Mouse (Mus musculus) stomach, embryonic 15.5 days (tissue): ENCODE measurements at regions not wholly inside any gene's neighbourhood (a gene's known extent, or its start where the extent isn't known, plus 50 kb on each side); places are given as distances from the start of the nearest gene placed in this dataset.

ENCODE experiments used
- ATAC-seq: fragments of 200-750 bp; cut with Nextera tagmentation; 2 replicates; pipeline ENCODE4 v1.8.0; 2017; ENCODE audit warnings: low read depth, moderate number of reproducible peaks, moderate TSS enrichment; ENCODE audit not compliant: insufficient read depth, low FRiP score
- H3K27ac ChIP-seq: fragments of 300-500 bp; sonication (generic); 2 replicates; pipeline ENCODE4 v1.5.1; 2015; ENCODE audit warnings: mild to moderate bottlenecking, inconsistent platforms
- H3K27me3 ChIP-seq: fragments of 300-500 bp; sonication (generic); replicated peaks from 2 replicates; pipeline ENCODE4 v1.6.1; 2015; ENCODE audit warnings: inconsistent platforms
- H3K36me3 ChIP-seq: fragments of 300-500 bp; sonication (generic); 2 replicates; pipeline ENCODE4 v1.6.1; 2015; ENCODE audit warnings: inconsistent platforms
- H3K4me1 ChIP-seq: fragments of 300-500 bp; sonication (generic); 2 replicates; pipeline ENCODE4 v1.6.1; 2015; ENCODE audit warnings: inconsistent platforms
- H3K4me2 ChIP-seq: fragments of 300-500 bp; sonication (generic); 2 replicates; pipeline ENCODE4 v1.6.1; 2015; ENCODE audit warnings: mild to moderate bottlenecking, inconsistent platforms
- H3K4me3 ChIP-seq: fragments of 300-500 bp; sonication (generic); replicated peaks from 2 replicates; pipeline ENCODE4 v1.5.1; 2015; ENCODE audit warnings: inconsistent platforms
- H3K9ac ChIP-seq: fragments of 300-500 bp; sonication (generic); 2 replicates; pipeline ENCODE4 v1.6.1; 2015; ENCODE audit warnings: inconsistent platforms
- H3K9me3 ChIP-seq: fragments of 300-500 bp; sonication (generic); 2 replicates; pipeline ENCODE4 v1.6.1; 2016; ENCODE audit warnings: inconsistent platforms
- WGBS: fragments of 180-500 bp; shearing (Covaris S2); methylation state at CpG from one replicate; pipeline ENCODE4 v1.1.7; 2015; 5-methylcytosine and 5-hydroxymethylcytosine counted together

GRCm38 (mm10) chr7:88225800-88226199, 52.1 kb upstream of the Ctsc start:
- ATAC-seq = no peak
- H3K9me3 ChIP-seq = no peaks in the 10 kb centered on the region
- H3K9ac ChIP-seq = no peak overlapping the region
- H3K4me2 ChIP-seq = no peak overlapping the region
- no peaks in the 10 kb centered on the region for H3K36me3 ChIP-seq
- H3K27me3 ChIP-seq = no peaks in the 10 kb centered on the region
- no peak overlapping the region for H3K27ac ChIP-seq
- H3K4me1 ChIP-seq = no peaks in the 10 kb centered on the region
- H3K4me3 ChIP-seq = no peak overlapping the region
- 71% methylated on average over 1 of the region's 1 CpGs for WGBS
